In the genomic region with DNA sequence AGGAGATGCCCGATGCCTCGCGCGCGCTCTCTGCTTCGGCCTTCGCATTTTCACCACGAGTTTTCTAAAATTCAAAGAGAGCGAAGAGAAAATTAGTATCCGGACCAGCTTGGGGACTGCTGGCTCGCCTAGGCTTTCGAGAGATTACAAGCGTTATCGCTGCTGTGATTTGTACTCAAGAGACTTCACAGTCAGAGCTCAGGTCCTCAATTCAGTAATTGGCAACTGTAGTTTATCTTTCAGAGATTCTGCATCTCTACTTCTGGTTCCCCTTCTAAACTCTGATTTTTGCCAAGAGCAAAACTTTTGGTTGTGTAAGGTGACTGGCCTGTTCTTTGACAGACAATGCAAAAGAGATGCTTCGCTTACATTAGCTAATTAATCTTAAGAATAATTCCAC, we compare ENCODE assay signal across 7 mouse cellular contexts. TPM values are rescaled to one million over a fixed set of nuclear protein-coding genes. Genes with fewer than 3 reads are reported as not detected.
DNase-seq lines count a peak whose midpoint lies in the region; ATAC-seq lines count a peak whose summit lies in the region.

No protein-coding gene starts in this region.

- intact Hi-C loops in left cerebral cortex, postnatal 36 days (cut with DNase I): no loop called here

- DNase-seq in lung, postnatal 36 days: no peak
- no peak for DNase-seq in forebrain, embryonic 11.5 days (ENCODE audit: low spot score)
- no peak for DNase-seq in left cerebral cortex, postnatal 36 days (ENCODE audit: low spot score in 2 of 2)
- no peak for DNase-seq in embryo, embryonic 9.5 days (ENCODE audit: extremely low spot score)

- peak overlapping the region; percentile 96 for H3K27ac ChIP-seq in lung, embryonic 16.5 days (ENCODE audit: low read length)
- H3K27ac ChIP-seq in forebrain, embryonic 11.5 days (ENCODE audit: low read depth, low read length): peak overlapping the region; percentile 71
- peak overlapping the region; percentile 96 for H3K27ac ChIP-seq in limb, embryonic 15.5 days
- H3K27ac ChIP-seq in stomach, embryonic 15.5 days: peak overlapping the region; percentile 97

- peaks cover 4% of the 10 kb centered on the region for H3K4me1 ChIP-seq in lung, embryonic 16.5 days (replicated peaks; ENCODE audit: control insufficient read depth, insufficient read depth, low read length)
- H3K4me1 ChIP-seq in forebrain, embryonic 11.5 days (replicated peaks; ENCODE audit: control insufficient read depth, insufficient read depth, low read length): no peaks in the 10 kb centered on the region
- H3K4me1 ChIP-seq in limb, embryonic 15.5 days: peaks cover 5% of the 10 kb centered on the region; the same call in 1 of the 2 replicates
- no peaks in the 10 kb centered on the region for H3K4me1 ChIP-seq in stomach, embryonic 15.5 days

- H3K9ac ChIP-seq in lung, embryonic 16.5 days (ENCODE audit: low read length): peak overlapping the region; percentile 89
- H3K9ac ChIP-seq in forebrain, embryonic 11.5 days (ENCODE audit: low read length): peak overlapping the region; percentile 83
- peak overlapping the region; percentile 61 for H3K9ac ChIP-seq in limb, embryonic 15.5 days
- peak overlapping the region; percentile 55 for H3K9ac ChIP-seq in stomach, embryonic 15.5 days

- peak; percentile 3; the same call in 1 of the 2 replicates for ATAC-seq in lung, embryonic 16.5 days (ENCODE audit: low read depth)
- no peak for ATAC-seq in forebrain, embryonic 11.5 days (replicated peaks; ENCODE audit: low FRiP score)
- no peak for ATAC-seq in limb, embryonic 15.5 days (ENCODE audit: insufficient number of reproducible peaks, low FRiP score, low TSS enrichment, low read depth)
- ATAC-seq in stomach, embryonic 15.5 days (ENCODE audit: insufficient read depth, low FRiP score, low read depth): no peak

- peak overlapping the region; percentile 78 for H3K4me2 ChIP-seq in lung, embryonic 16.5 days (ENCODE audit: low read depth, low read length)
- H3K4me2 ChIP-seq in forebrain, embryonic 11.5 days (ENCODE audit: low read depth, low read length, severe bottlenecking): peak overlapping the region; percentile 84
- H3K4me2 ChIP-seq in limb, embryonic 15.5 days: peak overlapping the region; percentile 55
- H3K4me2 ChIP-seq in stomach, embryonic 15.5 days: peak overlapping the region; percentile 61

- H3K9me3 ChIP-seq in lung, embryonic 16.5 days (ENCODE audit: control insufficient read depth, low read length): no peaks in the 10 kb centered on the region
- no peaks in the 10 kb centered on the region for H3K9me3 ChIP-seq in forebrain, embryonic 11.5 days (ENCODE audit: control insufficient read depth, low read length)
- H3K9me3 ChIP-seq in limb, embryonic 15.5 days: no peaks in the 10 kb centered on the region
- no peaks in the 10 kb centered on the region for H3K9me3 ChIP-seq in stomach, embryonic 15.5 days

- H3K27me3 ChIP-seq in lung, embryonic 16.5 days (ENCODE audit: control insufficient read depth, insufficient read depth, low read depth, low read length): no peaks in the 10 kb centered on the region
- no peaks in the 10 kb centered on the region for H3K27me3 ChIP-seq in forebrain, embryonic 11.5 days (ENCODE audit: control insufficient read depth, insufficient read depth, low read length)
- H3K27me3 ChIP-seq in limb, embryonic 15.5 days: no peaks in the 10 kb centered on the region
- no peaks in the 10 kb centered on the region for H3K27me3 ChIP-seq in stomach, embryonic 15.5 days (replicated peaks)

- WGBS in lung, embryonic 16.5 days: 3% methylated on average over 15 of the region's 15 CpGs
- 6% methylated on average over 15 of the region's 15 CpGs for WGBS in forebrain, embryonic 11.5 days
- 4% methylated on average over 15 of the region's 15 CpGs for WGBS in limb, embryonic 15.5 days
- 2% methylated on average over 15 of the region's 15 CpGs for WGBS in stomach, embryonic 15.5 days

- H3K36me3 ChIP-seq in lung, embryonic 16.5 days (ENCODE audit: control insufficient read depth, insufficient read depth, low read length): no peaks in the 10 kb centered on the region
- no peaks in the 10 kb centered on the region for H3K36me3 ChIP-seq in forebrain, embryonic 11.5 days (ENCODE audit: control insufficient read depth, insufficient read depth, low read length)
- 0 out of 2 replicates have a peak, but pooled peaks cover 2% of the 10 kb centered on the region for H3K36me3 ChIP-seq in limb, embryonic 15.5 days
- no peaks in the 10 kb centered on the region for H3K36me3 ChIP-seq in stomach, embryonic 15.5 days

- H3K4me3 ChIP-seq in lung, embryonic 16.5 days (ENCODE audit: low read length): peak overlapping the region; percentile 83
- peak overlapping the region; percentile 68 for H3K4me3 ChIP-seq in forebrain, embryonic 11.5 days (ENCODE audit: low read depth, low read length)
- peak overlapping the region; percentile 80 for H3K4me3 ChIP-seq in limb, embryonic 15.5 days
- peak overlapping the region; percentile 72 for H3K4me3 ChIP-seq in stomach, embryonic 15.5 days (replicated peaks)

RNA-seq across cellular contexts. Expression of gene Zfyve16, which starts 0.6 kb away (rescaled TPM):
- 10.5 and 11.5 TPM in 2 replicates for polyA plus RNA-seq in lung, embryonic 16.5 days (2015; fragmentation: Nextera tagmentation; extraction: Ambion mirVana)
- polyA plus RNA-seq in forebrain, embryonic 11.5 days (2014; fragmentation: Nextera tagmentation; extraction: Ambion mirVana): 12.1 and 13.0 TPM in 2 replicates
- polyA plus RNA-seq in limb, embryonic 15.5 days (2015; fragmentation: Nextera tagmentation; extraction: Ambion mirVana): 10.9 and 11.5 TPM in 2 replicates
- 8.2 and 8.6 TPM in 2 replicates for polyA plus RNA-seq in stomach, embryonic 15.5 days (2015; fragmentation: Nextera tagmentation; extraction: Ambion mirVana)
- 10 to 100 TPM; 14.6 to 18.8 TPM for total RNA-seq in left cerebral cortex, postnatal 36 days (2021)

RNA-seq across cellular contexts. Expression of gene Spz1, which starts 44.7 kb away (rescaled TPM):
- polyA plus RNA-seq in lung, embryonic 16.5 days (2015; fragmentation: Nextera tagmentation; extraction: Ambion mirVana): not detected in 2 replicates
- not detected in 2 replicates for polyA plus RNA-seq in forebrain, embryonic 11.5 days (2014; fragmentation: Nextera tagmentation; extraction: Ambion mirVana)
- not detected in 2 replicates for polyA plus RNA-seq in limb, embryonic 15.5 days (2015; fragmentation: Nextera tagmentation; extraction: Ambion mirVana)
- polyA plus RNA-seq in stomach, embryonic 15.5 days (2015; fragmentation: Nextera tagmentation; extraction: Ambion mirVana): not detected in 2 replicates
- not detected for total RNA-seq in left cerebral cortex, postnatal 36 days (2021)

RNA-seq across cellular contexts. Expression of gene Fam151b, which starts 47.4 kb away (rescaled TPM):
- not detected in 2 replicates for polyA plus RNA-seq in lung, embryonic 16.5 days (2015; fragmentation: Nextera tagmentation; extraction: Ambion mirVana)
- polyA plus RNA-seq in forebrain, embryonic 11.5 days (2014; fragmentation: Nextera tagmentation; extraction: Ambion mirVana): not detected in 2 replicates
- polyA plus RNA-seq in limb, embryonic 15.5 days (2015; fragmentation: Nextera tagmentation; extraction: Ambion mirVana): 0.37 TPM in 1 of 2 replicates, not detected in the other
- 0.22 and 0.26 TPM in 2 replicates for polyA plus RNA-seq in stomach, embryonic 15.5 days (2015; fragmentation: Nextera tagmentation; extraction: Ambion mirVana)
- 10 to 100 TPM; 12.0 to 12.2 TPM for total RNA-seq in left cerebral cortex, postnatal 36 days (2021)
